ENCODE assay signal across 15 mouse cellular contexts in genomic region chr3:108291036-108291799, GRCm38 (mm10). TPM values are rescaled to one million over a fixed set of nuclear protein-coding genes. Genes with fewer than 3 reads are reported as not detected.
DNase-seq lines count a peak whose midpoint lies in the region; ATAC-seq and TF ChIP-seq lines count a peak whose summit lies in the region.
"Had no signal": no experiment of that assay in that cellular context is flagged by ENCODE, and none has a peak within 500 bp of the region (broad histone marks: within the 10 kb centered on the region; RNA-seq: fewer than 3 reads in every experiment).

No protein-coding gene starts in this region.

- no peak for TF ChIP-seq CTCF in layer of hippocampus, adult 2 months (conservative IDR thresholded peaks at IDR 0.05)
- no peak for TF ChIP-seq CTCF in kidney, adult 2 months (conservative IDR thresholded peaks at IDR 0.05; ENCODE audit: insufficient read depth, insufficient read length, low read depth, low read length)

- no peak overlapping the region for H3K4me2 ChIP-seq in forebrain, embryonic 13.5 days
- H3K4me2 ChIP-seq: limb, embryonic 13.5 days; midbrain, embryonic 15.5 days had no signal

- H3K27me3 ChIP-seq in forebrain, embryonic 13.5 days: no peaks in the 10 kb centered on the region
- H3K27me3 ChIP-seq in forebrain, embryonic 10.5 days (ENCODE audit: poor library complexity, severe bottlenecking): no peaks in the 10 kb centered on the region
- H3K27me3 ChIP-seq in kidney, adult 2 months (replicated peaks; ENCODE audit: control insufficient read depth, insufficient read depth, low read length): no peaks in the 10 kb centered on the region
- H3K27me3 ChIP-seq: limb, embryonic 13.5 days; midbrain, embryonic 15.5 days had no signal

- no peak for ATAC-seq in forebrain, embryonic 13.5 days
- ATAC-seq: liver, postnatal 0 days; midbrain, embryonic 15.5 days had no signal

- H3K27ac ChIP-seq in forebrain, embryonic 13.5 days: 0 out of 2 replicates have a peak overlapping the region, but pooled peaks have one; percentile 7
- no peak overlapping the region for H3K27ac ChIP-seq in forebrain, embryonic 10.5 days
- peak overlapping the region; percentile 73 for H3K27ac ChIP-seq in layer of hippocampus, adult 2 months
- peak overlapping the region; percentile 84 for H3K27ac ChIP-seq in kidney, adult 2 months (ENCODE audit: insufficient read depth, low read depth, low read length)
- H3K27ac ChIP-seq: limb, embryonic 13.5 days; midbrain, embryonic 15.5 days had no signal

- H3K36me3 ChIP-seq in forebrain, embryonic 13.5 days (ENCODE audit: poor library complexity, severe bottlenecking): no peaks in the 10 kb centered on the region
- H3K36me3 ChIP-seq in forebrain, embryonic 10.5 days (replicated peaks): 0 out of 2 replicates have a peak, but pooled peaks cover 4% of the 10 kb centered on the region
- H3K36me3 ChIP-seq in kidney, adult 2 months (ENCODE audit: control insufficient read depth, insufficient read depth, low read length): no peaks in the 10 kb centered on the region
- H3K36me3 ChIP-seq: limb, embryonic 13.5 days; midbrain, embryonic 15.5 days had no signal

- no peak for TF ChIP-seq POLR2A in kidney, adult 2 months (IDR thresholded peaks at IDR 0.05; ENCODE audit: low read depth, low read length)

- 66% methylated on average over 17 of the region's 17 CpGs for WGBS in forebrain, embryonic 13.5 days
- WGBS in forebrain, embryonic 10.5 days: 75% methylated on average over 17 of the region's 17 CpGs
- 62% methylated on average over 17 of the region's 17 CpGs for WGBS in kidney, adult 2 months

- DNase-seq in forebrain, embryonic 10.5 days (ENCODE audit: extremely low spot score, low spot score): no peak
- no peak for DNase-seq in layer of hippocampus, adult 2 months (ENCODE audit: low spot score in 2 of 2)
- no peak for DNase-seq in layer of hippocampus, postnatal 14 days (ENCODE audit: low spot score in 2 of 2)
- peak; percentile 70 for DNase-seq in kidney, adult 2 months
- DNase-seq in lung, postnatal 36 days: peak; percentile 67
- DNase-seq in ovary, postnatal 10 days (ENCODE audit: low spot score): no peak
- no peak for DNase-seq in cerebellum, adult 8-10 months
- DNase-seq: cerebellum, postnatal 10 days; gastrocnemius, postnatal 14 days; heart, postnatal 14 days; layer of hippocampus, postnatal 36 days; liver, postnatal 0 days had no signal

- H3K4me1 ChIP-seq in forebrain, embryonic 13.5 days: peaks cover 73% of the 10 kb centered on the region
- H3K4me1 ChIP-seq in forebrain, embryonic 10.5 days: peaks cover 67% of the 10 kb centered on the region
- H3K4me1 ChIP-seq in kidney, adult 2 months (ENCODE audit: control insufficient read depth, insufficient read depth, low read length): peaks cover 30% of the 10 kb centered on the region; the same call in 1 of the 2 replicates

- no peaks in the 10 kb centered on the region for H3K9me3 ChIP-seq in forebrain, embryonic 13.5 days (replicated peaks)
- no peaks in the 10 kb centered on the region for H3K9me3 ChIP-seq in forebrain, embryonic 10.5 days
- H3K9me3 ChIP-seq: limb, embryonic 13.5 days; midbrain, embryonic 15.5 days had no signal

- H3K9ac ChIP-seq in forebrain, embryonic 13.5 days: 0 out of 2 replicates have a peak overlapping the region, but pooled peaks have one; percentile 26
- H3K9ac ChIP-seq: limb, embryonic 13.5 days; liver, postnatal 0 days; midbrain, embryonic 15.5 days had no signal

- no peak overlapping the region for H3K4me3 ChIP-seq in forebrain, embryonic 13.5 days
- no peak overlapping the region for H3K4me3 ChIP-seq in forebrain, embryonic 10.5 days
- no peak overlapping the region for H3K4me3 ChIP-seq in layer of hippocampus, adult 2 months
- H3K4me3 ChIP-seq in kidney, adult 2 months (ENCODE audit: insufficient read depth, low read depth, low read length): no peak overlapping the region
- H3K4me3 ChIP-seq: limb, embryonic 13.5 days; midbrain, embryonic 15.5 days had no signal

RNA-seq across cellular contexts. Expression of gene Sort1, which starts 7.3 kb away (rescaled TPM):
- 13.5 and 13.9 TPM in 2 replicates for polyA plus RNA-seq in forebrain, embryonic 13.5 days (2015; fragmentation: Nextera tagmentation; extraction: Ambion mirVana)
- polyA plus RNA-seq in forebrain, embryonic 10.5 days (2016; fragmentation: Nextera tagmentation; extraction: Ambion mirVana): 9.7 and 10.5 TPM in 2 replicates
- total RNA-seq in layer of hippocampus, adult 2 months (2021): 100 to 1,000 TPM; 360 to 361 TPM
- total RNA-seq in layer of hippocampus, postnatal 14 days (2021): 100 to 1,000 TPM; 255 to 268 TPM
- 30.2 and 34.2 TPM in 2 replicates for polyA plus RNA-seq in kidney, adult 2 months (2012; rRNA removed)

RNA-seq across cellular contexts. Expression of gene Psma5, which starts 34.5 kb away (rescaled TPM):
- polyA plus RNA-seq in forebrain, embryonic 13.5 days (2015; fragmentation: Nextera tagmentation; extraction: Ambion mirVana): 298 and 305 TPM in 2 replicates
- 353 and 358 TPM in 2 replicates for polyA plus RNA-seq in forebrain, embryonic 10.5 days (2016; fragmentation: Nextera tagmentation; extraction: Ambion mirVana)
- 10 to 100 TPM; 68.2 to 76.8 TPM for total RNA-seq in layer of hippocampus, adult 2 months (2021)
- 10 to 100 TPM; 77.2 to 80.1 TPM for total RNA-seq in layer of hippocampus, postnatal 14 days (2021)
- polyA plus RNA-seq in kidney, adult 2 months (2012; rRNA removed): 43.2 and 55.0 TPM in 2 replicates

Comparison
In these comparisons a context has a peak if more than half of its experiments do, and no peak if none do; other contexts are left out.
1. DNase-seq: peak in kidney, adult 2 months (single experiment) and lung, postnatal 36 days (single experiment); none in forebrain, embryonic 10.5 days (single experiment), layer of hippocampus, adult 2 months (0 of 2), layer of hippocampus, postnatal 14 days (0 of 2), ovary, postnatal 10 days (single experiment) and cerebellum, adult 8-10 months (single experiment).